Mouse (Mus musculus): Measurements from ENCODE around the gene Gemin4. TPM values are rescaled to one million over a fixed set of nuclear protein-coding genes. Genes with fewer than 3 reads are reported as not detected.

Gemin4 gene
- total RNA-seq, 2 experiments from 2014 or later, result 7.5 to 8.7 TPM

Other genes with a start within 250 kb of the Gemin4 start
- 1 to 10 TPM; 2.1 to 3.8 TPM for gene 1700016K19Rik, start 217.8 kb downstream of the Gemin4 start, total RNA-seq (2021)
- gene Rflnb, start 189.9 kb downstream of the Gemin4 start, total RNA-seq (2021), result 1 to 10 TPM; 9.0 to 9.2 TPM
- 100 to 1,000 TPM; 100 to 106 TPM for gene Vps53, start 38.0 kb downstream of the Gemin4 start, total RNA-seq (2021)
- gene Fam57a, start 38.0 kb downstream of the Gemin4 start, total RNA-seq (2021), result 10 to 100 TPM; 16.6 to 18.5 TPM
- gene Dbil5, start 56 bp downstream of the Gemin4 start, total RNA-seq (2021), result 1 to 10 TPM in 1 of 2 experiments, not detected in 1; 1.0 TPM
- gene Mrm3, start 26.1 kb upstream of the Gemin4 start, total RNA-seq (2021), result 10 to 100 TPM; 17.6 to 17.7 TPM
- gene Glod4, start 26.1 kb upstream of the Gemin4 start, total RNA-seq (2021), result 10 to 100 TPM; 54.2 to 54.3 TPM
- gene Nxn, start 181.5 kb upstream of the Gemin4 start, total RNA-seq (2021), result 10 to 100 TPM; 10.1 to 12.4 TPM
- 10 to 100 TPM; 31.8 to 32.6 TPM for gene Timm22, start 189.3 kb upstream of the Gemin4 start, total RNA-seq (2021)

Data from layer of hippocampus, adult 18-20 months (tissue).